Mouse (Mus musculus) monocyte, adult 5-6 weeks (primary cell): ENCODE measurements around the gene Ccdc32. TPM values are rescaled to one million over a fixed set of nuclear protein-coding genes. Genes with fewer than 3 reads are reported as not detected.

Source experiments
- ATAC-seq: fragments of 153-309, 156-312 bp; replicated peaks from 2 replicates; pipeline ENCODE4 v1.8.0; 2017; ENCODE audit warnings: mild to moderate bottlenecking; ENCODE audit not compliant: low TSS enrichment, insufficient number of reproducible peaks, severe bottlenecking, poor library complexity, low FRiP score
- total RNA-seq: library from RNA; stranded (forward); fragments of 200-1000, 200-491, 200-594 nt; gene quantifications from 3 replicates; pipeline ENCODE4 v1.2.3, GENCODE M21; 2017

The Ccdc32 gene
- total RNA-seq: 11.1 to 22.1 TPM (median 15.6 TPM) in 3 replicates

DNA sequence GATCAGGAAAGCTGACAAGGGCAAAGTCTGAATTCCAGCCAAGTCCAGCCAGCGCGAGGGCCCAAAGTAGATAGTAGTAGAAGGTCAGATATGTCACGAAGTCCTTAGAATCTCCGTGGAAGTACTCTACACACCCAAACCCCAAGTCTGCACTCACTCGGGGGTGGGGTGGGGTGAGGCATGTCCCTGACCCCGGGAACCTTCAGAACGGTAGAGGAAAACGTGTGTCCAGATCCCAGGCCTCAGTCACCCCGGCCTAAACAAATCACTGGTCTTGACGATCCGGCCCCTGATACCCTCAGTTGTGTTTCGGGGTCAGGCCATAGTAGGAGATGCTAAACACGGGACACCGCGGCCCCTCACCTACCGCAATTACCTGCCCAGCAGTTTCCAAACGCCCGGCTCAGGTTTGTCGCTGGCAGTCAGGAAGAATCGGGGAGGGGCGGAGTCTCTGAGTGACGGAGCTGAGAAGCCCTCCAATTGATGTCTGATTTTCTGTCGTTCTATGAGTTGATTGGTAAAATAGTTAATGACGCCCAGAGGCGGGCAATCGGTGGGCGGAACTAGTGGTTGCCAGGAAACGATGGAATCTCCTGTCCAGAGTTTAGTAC lies at the start of gene Ccdc32:
Gene Ccdc32, minus strand, starts transcription at position 453 of the 611 bp plus-strand sequence.
- peak; percentile 98 for ATAC-seq

DNA sequence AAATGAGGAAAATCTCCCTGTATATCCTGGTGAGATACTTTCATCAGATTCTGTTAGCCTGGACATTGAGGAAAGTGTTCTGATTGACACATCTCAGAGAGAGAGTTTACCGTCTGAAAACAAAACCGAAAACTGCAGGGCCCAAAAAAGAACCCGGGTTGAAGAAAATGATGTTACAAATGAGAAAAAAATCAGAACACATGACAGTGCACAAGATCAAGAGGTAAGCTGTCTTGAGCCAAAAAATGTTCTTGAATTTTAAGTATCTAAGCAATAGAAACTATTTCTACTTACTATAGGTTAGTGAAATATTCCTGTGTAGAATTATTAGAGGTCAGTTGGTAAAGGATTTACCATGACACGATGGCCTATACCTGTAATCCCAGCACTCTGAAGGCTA lies 43.2 kb upstream of the Ccdc32 start:
- ATAC-seq: no peak

DNA sequence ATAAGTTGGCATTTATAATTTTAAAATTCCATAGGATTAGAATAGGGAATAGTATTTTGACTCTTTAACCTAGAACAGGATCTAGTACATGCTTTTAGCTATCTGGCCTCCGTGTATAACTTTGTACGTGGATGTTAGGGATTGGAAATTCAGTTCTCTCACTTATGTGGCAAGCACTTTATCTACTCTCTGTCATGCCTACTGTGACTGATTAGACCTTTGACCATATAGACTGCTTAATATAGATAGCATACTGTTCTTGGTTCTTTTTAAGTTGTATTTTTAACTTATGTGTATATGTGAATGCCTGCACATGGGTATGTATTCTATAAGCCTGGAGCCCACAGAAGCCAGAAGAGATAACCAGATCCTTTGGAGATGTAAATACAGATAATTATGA lies 30.9 kb upstream of the Ccdc32 start:
- no peak for ATAC-seq

DNA sequence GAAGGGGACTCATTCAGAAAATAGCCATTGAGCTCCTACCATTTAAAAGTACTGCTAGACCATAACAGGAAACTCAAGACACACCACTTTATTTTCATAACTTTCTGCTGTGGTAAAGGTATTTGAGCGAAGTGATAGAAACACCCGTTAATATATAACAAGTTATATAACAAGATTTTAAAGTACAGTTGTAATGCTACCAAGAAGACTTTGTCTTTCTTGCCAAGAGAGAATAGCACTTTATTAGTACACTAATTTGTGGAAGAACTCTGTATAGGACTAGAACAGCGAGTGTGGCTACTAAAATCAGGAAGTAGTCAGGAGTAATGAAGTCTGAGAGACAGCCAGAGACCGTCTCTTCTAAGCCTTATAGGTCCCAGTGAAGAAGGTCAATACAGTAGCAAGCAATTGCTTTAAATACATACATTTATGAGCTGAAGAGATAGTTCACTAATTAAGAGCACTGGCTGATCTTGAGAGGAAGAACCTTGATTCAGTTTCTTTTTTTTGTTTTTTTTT lies 21.0 kb upstream of the Ccdc32 start:
- ATAC-seq: no peak

DNA sequence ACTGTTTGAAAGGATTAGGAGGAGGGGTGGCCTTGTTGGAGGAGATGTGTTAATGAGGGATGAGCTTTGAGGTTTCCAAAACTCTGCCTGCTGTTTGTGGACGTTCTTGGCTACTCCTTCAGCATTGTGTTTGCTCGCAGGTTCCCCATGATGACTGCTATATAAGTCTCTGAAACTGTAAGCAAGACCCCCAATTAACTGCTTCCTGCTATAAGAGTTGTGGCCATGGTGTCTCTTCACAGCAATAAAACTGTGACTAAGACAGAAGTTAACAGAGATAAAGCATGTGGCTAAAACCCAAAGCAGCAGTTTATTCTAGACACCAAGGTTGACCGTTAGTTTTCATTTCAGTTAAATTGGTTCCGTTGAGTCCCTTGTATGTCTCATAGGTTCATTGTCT lies 18.7 kb upstream of the Ccdc32 start:
- ATAC-seq: no peak

DNA sequence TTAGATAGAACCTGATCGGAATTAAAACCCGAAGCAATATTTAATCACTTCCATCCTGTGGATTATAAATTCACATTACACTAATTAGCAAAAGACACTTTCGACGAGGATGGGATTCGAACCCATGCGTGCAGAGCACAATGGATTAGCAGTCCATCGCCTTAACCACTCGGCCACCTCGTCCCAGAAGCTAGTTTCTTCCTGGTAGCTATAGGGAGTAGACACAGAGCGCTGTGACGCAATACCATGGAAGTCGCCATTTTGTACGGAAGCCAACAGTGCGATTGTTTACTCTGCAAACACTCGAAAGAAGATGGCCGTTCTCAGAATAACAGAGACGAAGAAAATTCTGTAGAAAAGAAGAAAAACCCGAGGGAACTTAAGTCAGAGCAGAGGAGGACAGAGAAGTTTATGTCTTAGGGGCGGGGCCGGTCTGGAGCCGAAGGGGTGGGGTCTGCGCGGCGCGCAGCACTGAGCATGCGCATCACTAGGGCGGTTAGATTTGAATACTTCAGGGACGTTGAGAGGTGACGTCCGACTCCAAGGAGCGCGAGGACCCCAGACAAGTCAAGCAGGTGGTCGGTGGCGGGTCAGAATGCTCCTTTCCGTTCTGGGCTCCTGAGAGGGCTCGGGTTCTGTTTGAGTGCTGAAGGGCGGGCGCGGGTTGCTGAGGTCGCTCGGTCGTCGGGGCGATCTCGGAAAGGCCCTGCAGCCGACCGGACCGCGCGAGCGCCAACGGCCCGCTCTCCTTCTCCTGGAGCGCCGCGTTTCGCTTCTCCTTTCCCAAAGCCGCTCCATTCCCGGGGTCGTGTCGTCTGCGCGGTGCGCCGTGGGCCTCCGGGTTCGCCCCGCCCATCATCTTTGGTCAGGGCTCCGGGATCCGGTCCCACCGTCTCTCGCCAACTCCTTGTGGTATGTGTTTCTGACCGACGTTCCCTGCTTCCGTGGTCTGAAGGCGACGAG lies 17.7 kb upstream of the Ccdc32 start, which contains the start of gene Knl1:
Gene Knl1, plus strand, starts transcription at position 471 of the 963 bp plus-strand sequence.
- ATAC-seq: peak; percentile 94

DNA sequence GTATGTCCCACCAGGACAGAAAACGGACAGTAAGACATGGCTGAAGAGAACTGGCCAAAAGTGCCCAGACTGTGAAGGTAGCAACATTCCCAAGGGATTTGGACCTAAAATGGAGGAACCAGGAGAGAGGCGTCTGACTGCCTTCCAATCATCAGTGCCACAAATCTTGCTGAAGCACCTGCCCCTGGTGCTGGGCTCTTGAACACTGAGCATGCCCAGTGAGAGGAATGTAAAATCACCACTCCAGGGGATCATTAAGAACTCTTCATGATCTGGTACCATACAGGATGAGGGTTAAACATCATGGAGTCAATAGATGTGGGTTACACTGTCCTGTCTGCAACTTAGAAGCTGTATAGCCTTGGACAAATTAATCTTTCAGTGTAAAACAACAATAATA lies 16.0 kb upstream of the Ccdc32 start:
- ATAC-seq: no peak

DNA sequence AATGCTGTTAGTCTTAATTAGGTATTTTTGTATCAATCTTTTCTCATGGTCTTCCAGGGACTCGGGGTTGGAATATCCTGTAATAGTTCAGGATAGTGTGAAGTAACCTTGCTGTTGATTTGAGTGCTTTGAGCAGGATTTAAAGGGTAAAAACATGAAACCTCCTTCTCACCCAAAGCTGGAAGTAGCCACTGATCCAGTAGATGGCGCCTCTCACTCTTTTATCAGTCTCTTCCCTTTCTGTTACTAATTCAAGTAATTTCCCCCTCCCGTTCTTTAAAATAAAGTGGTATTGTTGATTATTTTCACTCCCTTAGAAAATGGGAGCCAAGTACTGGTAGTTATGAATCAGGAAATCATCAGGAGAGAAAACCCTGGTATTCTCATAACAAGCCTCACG lies 11.7 kb upstream of the Ccdc32 start:
- no peak for ATAC-seq

DNA sequence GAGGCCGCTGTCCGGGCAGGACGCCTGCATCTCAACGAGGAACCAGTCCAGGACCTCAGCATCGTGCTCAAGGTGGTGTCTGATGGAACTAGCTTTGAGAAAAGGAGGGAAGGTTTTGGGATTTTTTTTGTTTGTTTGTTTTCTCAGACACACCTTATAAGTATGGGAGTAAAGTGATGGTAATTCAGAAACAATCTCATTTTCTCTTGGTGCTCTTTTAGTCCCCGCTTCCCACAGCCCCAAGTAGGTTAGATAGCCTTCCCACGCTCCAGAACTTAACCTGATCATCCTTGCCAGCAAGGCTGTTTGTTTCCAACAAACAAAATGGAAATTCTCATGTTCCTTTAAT lies 6.2 kb upstream of the Ccdc32 start:
- ATAC-seq: no peak

DNA sequence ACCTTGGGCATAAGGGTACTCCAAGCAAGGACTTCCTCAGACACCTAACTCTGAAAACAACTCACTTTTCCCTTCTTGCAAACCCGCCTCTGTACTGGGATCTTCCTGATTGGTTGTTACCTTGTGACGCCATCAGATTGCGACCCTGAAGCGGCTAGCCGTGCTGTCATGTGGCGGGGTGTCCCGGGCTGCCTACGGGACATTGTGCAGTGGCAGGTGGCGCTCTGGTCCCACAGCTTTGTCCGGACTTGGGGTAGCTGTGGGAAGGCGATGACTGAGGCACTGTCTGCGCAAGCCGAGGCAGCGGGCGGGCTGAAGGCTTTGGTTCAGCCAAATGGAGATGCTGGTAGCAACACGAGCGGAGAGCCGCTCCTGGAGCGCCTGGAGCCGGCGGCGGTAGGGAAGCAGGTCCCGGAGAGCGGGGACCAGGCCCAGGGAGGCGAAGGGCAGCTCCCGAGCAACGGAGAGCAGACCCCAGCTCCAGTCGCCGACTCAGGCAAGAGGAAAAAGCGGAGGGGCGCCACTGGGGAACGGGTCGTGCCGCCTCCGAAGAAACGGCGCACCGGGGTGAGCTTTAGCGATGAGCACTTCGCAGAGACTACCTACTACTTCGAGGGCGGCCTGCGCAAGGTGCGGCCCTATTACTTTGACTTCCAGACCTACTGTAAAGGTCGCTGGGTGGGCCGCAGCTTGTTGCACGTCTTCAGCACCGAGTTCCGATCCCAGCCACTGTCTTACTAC lies 5.6 kb upstream of the Ccdc32 start, which contains the start of gene Rpusd2:
Gene Rpusd2, plus strand, starts transcription at position 135 of the 741 bp plus-strand sequence.
- peak; percentile 98 for ATAC-seq

DNA sequence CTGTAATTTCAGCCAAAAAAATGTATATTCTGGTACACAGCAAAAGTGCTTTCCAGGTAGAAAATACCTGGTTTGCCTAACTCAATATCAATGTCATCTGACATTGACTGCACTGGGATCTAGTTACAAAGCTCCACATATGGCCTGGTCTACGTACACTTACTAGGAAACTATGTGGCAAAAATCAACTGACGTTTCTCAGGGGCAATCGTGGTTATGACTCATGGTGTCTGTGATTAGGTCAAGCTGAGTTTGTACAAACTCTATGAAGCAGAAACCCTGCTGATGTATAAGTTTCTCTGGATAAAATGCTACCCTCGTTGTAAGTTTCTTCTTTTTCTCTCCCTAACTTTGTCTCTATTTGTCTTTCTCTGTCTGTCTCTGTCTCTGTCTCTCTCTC lies 3.0 kb upstream of the Ccdc32 start:
- no peak for ATAC-seq

DNA sequence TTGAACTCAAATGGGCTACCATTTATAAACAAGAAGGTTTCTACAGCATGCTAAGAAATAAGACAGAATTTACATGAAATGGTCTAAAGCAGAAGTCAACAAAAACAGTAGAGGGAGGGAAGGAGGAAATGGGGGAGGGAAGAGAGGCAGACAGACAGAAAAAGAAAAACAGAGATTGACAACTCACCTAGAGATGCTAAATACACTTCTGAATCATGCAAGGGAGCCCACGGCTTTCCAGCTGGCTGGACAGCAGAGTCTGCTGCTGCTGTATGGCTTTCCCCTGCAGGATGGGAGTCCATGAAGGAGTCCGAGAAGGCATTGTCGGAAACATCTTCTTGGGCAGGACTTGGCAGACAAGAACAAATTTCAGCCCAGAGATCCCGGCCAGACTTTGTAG lies 2.2 kb downstream of the Ccdc32 start:
- no peak for ATAC-seq

DNA sequence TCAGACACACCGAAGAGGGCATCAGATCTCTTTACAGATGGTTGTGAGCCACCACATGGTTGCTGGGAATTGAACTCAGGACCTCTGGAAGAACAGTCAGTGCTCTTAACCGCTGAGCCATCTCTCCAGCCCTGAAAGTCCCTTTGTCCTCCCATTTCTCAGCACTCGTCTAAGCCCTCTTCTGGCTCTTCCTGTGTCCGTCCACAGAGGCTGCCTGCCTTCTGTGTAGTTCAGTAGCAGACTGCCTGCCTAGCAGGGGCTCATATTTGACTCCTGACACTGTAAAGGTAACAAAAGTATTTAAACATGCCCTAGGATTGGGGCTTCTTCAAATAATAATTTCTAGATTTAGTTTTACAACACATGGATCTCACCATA lies 4.0 kb downstream of the Ccdc32 start:
- ATAC-seq: no peak

DNA sequence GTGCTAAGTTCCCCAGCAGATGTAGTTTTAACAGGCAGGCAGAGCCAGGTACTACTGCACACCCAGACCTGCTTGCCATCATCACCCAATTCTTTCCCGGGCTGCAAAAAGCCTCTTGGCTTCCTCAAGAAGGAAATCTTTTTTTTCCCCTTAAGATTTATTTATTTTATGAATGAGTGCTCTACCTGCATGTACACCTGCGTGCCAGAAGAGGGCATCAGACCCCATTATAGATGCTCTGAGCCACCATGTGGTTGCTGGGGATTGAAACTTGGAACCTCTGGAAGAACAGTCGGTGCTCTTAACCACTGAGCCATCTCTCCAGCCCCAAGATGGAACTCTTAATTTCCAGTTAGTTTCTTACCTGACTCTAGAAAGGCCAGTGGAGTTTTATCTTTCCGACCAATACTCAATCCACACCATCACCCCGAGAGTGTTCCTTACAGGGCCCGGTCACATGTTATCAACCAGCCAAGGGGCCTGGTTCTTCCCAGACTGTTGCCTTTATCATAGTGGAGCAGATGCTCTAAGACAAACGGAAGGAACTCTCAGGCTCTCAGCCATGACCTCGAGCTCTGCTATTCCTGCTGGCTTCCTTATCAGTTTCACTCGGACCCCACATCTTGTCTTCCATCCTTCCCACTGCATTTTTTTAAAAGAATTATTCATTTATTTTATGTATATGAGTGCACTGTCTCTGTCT lies 4.5 kb downstream of the Ccdc32 start:
- no peak for ATAC-seq

DNA sequence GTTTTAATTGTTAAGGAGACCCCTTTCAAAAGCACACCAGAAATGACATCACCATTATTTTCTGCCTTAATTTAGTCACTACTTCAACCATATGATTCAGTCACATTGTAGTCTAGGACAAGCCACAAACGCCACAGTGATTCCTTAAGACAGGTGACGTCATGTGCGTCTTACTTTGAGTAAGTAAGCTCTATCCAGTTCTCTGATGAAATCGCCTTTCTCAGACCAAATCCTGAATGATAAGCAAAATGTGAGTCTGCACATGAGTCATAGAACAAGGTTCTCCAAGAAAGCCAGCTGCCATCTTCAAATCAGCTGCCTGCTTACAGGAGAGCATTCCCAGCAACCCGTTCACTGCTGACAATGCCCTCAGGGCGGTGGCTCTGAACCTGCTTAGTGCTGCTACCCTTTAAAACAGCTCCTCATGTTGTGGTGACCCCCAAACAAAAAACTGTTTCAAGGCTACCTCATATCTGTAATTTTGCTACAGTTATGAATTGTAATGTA lies 6.0 kb downstream of the Ccdc32 start:
- ATAC-seq: no peak

DNA sequence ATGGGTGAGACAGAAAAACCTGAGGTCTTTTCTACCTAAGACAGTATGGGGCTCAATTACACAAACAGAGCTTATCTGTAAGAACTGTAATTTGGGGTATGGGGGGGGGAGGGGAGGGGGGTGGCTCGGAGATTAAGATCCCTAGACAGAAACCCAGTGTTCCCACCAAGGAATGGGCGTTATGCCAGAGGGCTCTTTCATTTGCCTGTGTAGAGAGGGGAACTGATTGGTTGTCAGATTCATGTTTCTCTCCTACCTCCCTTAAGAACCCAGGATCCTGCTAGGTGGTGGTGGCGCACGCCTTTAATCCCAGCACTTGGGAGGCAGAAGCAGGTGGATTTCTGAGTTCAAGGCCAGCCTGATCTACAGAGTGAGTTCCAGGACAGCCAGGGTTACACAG lies 9.7 kb downstream of the Ccdc32 start:
- ATAC-seq: no peak

DNA sequence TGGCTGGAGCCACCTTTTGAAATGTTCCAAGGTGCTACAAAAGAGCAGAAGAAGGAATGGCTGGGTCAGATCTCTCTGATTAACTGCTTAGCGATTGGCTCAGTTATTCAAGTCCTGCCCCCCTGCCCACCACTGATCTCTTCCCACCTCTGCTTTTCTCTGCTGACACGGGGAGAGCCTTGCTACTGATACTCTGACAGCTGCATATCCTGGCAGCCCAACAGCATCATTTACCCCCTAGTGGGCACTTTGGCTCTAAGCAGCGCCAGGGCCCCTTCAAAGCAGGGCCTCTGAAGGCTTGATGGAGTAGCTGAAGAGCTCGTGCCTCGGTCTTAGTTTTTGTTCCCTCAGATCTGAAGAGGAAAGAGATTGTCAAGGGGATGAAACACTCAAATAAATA lies 10.1 kb downstream of the Ccdc32 start:
- ATAC-seq: no peak

DNA sequence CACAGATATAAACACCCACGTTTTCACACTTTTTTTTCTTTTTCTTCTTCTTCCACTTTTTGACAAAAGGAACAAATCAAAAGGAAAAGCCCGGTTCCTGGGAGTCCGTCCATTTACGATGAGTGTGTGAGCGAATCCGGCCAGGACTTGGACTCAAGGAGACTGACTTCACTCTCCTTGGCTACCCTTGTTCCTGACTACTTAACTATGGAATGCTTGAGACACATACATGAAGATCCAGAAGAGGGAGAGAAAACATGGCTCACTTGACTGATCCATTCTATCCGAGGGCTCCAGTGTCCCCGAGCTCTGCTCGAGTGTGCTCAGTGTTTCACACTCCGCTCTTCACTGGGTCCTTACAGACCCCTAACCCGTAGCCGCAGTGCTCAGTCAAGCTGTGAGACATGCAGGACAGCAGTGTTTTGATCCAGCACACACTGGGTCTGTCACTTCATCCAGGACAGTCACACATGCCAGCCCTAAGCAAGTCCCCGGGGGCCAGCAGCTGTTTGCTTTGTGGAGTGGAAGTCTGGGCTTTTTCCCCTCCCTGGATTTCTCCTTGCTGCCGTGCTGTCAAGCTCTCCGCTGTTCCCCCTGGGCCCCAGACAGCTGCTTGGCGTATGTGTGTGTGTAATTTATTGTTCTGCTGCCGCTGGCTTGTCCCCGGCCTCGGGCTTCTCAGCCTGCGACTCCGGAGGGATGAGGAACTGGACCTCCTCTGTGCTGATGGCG lies 10.6 kb downstream of the Ccdc32 start:
- no peak for ATAC-seq
